Mouse (Mus musculus) effector memory CD4-positive, alpha-beta T cell, adult 7 months (primary cell): ENCODE results near the gene Ppard. TPM values are rescaled to one million over a fixed set of nuclear protein-coding genes. Genes with fewer than 3 reads are reported as not detected.

Experiments used
- polyA plus RNA-seq: library from polyadenylated mRNA; unstranded; fragments of 100-300 nt; shearing (Covaris generic); gene quantifications from one replicate; pipeline ENCODE4 v1.2.1, GENCODE M21; 2017

Gene Ppard
- polyA plus RNA-seq, result 3.7 TPM

DNA sequence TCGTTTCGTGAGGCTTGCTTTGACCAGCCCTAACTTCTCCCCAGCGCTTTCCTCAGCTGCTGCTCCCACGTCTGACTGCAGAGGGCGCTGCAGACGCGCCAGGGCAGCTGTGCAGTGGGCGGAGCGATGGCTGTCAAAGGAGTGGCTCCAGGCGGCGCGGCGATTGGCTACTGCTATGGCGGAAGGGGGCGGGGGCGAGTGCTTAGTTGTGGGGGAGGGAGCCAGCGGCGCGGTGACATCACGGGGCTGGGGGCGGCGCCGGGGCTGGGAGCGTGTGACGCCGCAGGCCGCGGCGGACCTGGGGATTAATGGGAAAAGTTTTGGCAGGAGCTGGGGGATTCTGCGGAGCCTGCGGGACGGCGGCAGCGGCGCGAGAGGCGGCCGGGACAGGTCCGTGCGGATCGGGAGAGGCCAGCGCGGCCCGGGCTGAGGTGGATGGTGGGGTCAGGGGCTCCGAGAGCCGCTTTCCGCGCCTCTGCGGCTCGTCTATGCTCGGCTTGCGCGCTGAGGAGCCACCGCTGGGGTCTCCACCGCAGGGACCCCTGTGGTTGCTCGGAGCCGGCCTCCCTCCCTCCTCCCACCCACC is at the start of gene Ppard:
TSS of gene Ppard (plus strand) at position 226 of the 586 bp plus-strand sequence.

DNA sequence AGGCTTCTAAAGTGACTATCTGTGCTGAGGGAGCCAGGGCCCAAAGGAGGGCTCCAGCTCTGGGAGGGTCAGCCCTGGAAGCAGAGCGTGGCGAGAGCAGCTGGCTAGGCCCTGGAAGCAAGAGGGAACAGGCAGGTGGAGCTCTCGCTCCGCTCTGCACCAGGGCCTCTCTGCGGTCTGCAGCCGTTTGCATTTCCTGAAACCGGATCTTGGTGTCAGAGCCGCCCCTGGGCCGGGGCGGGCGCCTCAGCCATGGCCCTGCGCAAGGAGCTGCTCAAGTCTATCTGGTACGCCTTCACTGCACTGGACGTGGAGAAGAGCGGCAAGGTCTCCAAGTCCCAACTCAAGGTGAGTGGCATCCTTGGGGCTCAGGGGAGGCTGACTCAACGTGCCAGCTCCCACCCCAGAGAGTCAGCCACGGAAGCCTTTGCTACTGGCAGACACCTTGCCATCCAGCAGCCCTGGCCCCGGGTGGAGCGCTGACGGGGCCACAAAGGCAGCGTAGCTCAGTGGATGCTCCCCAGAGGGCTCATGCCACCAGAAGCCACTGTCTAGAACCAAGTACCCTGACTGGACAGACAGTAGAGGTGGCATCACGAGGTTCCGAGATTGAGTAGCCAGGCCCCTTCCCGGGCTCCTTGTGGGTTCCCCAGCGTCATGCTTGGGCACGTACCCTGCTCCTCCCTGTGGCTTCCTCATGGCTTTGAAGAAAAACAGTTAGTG is 24.7 kb upstream of the Ppard start, which contains the start of gene Def6:
TSS of gene Def6 (plus strand) at position 188 of the 723 bp plus-strand sequence.

DNA sequence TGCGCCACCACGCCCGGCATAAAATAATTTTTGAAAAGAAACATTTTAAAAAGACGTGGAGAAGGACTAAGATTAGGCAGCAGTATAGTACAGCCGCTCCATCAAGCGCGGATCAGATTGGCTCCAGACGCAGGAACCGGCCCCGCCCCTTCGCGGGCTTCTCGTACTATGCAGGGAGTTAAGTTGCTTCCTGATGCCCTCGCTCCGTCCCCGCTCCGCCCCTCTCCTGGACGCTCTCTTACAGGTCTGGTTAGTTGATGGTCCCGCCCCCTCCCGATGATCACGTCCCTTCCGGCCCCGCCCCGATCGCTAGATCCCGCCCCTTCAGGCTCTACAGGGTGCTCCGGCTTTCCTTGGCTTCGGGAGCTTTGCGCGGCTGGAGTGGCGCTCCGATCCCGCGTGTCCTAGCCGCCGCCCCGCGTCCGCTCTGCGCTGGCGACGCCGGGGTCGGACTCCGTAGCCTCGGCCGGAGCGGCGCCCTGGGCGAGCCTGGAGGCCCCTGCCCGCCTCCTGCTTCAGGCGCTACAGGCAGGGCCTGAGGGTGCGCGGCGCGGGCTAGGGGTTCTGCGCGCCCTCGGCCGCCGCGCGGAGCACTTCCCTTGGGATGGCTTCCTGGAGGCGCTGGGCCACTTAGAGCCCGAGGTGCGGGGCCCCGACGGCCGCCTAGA is 80.8 kb downstream of the Ppard start, which contains the start of gene Fance:
TSS of gene Fance (plus strand) at position 308 of the 668 bp plus-strand sequence.

DNA sequence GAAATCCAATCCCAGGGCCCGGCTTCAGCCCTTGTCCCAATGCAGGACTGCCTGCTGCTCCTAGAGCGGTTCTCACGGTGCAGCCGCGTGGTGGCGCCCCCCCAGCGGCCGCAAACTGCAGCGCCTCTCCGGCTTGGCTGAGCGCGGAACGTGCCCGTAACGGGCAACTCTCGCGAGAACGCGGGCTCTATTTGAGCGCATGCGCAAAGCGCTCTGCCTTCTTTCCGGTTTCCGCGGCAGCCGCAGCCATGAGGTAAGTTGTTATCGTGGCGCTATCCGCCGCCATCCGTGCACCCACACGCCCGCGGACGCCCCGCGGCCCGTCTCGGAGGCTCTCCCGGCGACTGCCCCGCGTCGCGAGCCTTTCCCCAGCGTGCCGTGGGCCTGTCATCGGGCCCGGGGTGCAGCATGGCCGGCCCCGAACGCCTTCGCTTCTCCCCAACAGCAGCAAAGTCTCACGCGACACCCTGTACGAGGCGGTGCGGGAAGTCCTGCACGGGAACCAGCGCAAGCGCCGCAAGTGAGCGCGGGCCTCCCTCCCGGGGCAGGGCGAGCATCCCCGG is 95.9 kb downstream of the Ppard start, which contains the start of gene Rpl10a:
TSS of gene Rpl10a (plus strand) at position 106 of the 563 bp plus-strand sequence.

DNA sequence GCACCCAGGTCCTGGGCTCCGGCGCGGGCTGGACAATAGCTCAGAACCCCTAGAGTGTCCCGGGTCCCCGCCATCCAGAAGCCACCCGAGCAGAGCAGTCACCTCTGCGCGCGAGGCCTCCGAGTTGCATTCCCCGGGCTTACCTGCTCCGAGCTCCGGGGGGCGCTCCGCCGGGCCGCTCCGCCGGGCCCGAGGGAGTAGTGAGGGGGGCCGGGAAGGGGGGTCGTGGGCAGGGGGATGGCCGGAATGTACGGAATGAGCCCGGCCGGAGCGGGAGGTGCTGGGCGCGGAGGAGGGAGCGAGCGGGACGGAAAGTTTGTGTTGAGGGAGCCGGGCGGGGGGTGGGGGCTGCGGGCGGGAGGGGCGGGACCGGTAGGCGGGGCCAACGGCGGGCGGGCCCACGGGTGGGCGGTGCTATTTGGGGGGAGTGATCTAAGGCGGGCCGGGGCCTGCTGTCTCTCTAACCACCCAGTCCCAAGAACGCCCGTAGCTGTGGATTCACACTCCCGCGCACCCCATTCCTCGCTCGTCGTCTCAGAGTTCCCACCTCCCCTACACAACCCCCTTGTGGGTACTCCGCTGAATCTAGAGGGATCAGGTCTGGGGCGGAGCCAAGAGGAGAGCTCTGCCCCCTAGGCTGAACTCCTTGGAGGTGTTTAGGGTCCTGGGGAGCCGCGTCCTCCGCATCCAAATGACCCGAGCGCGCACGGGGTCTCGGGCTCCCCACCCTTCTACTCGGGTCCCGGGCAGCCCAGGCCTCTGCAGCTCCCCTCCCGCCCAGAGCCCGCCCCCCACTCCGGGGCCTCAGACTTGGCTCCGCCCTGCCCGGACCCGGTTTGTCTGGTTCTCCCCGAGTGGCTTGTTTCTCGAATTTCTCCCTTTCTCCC is 118.2 kb downstream of the Ppard start, which contains the start of gene Tead3:
TSS of gene Tead3 (minus strand) at position 352 of the 887 bp plus-strand sequence.

Other genes with a start within 250 kb of the Ppard start
- gene Tcp11, start 152.1 kb upstream of the Ppard start, polyA plus RNA-seq, result 0.69 TPM
- 0.21 TPM for gene Scube3, start 90.6 kb upstream of the Ppard start, polyA plus RNA-seq
- 18.0 TPM for gene Zfp523, start 55.6 kb upstream of the Ppard start, polyA plus RNA-seq
- 192 TPM for gene Def6, start 24.9 kb upstream of the Ppard start, polyA plus RNA-seq
- 15.5 TPM for gene Fance, start 80.8 kb downstream of the Ppard start, polyA plus RNA-seq
- 257 TPM for gene Rpl10a, start 95.8 kb downstream of the Ppard start, polyA plus RNA-seq
- gene Tead3, start 118.1 kb downstream of the Ppard start, polyA plus RNA-seq, result not detected
- 0.87 TPM for gene Tulp1, start 132.5 kb downstream of the Ppard start, polyA plus RNA-seq